Mouse (Mus musculus): ENCODE results near the gene Troap. TPM values are rescaled to one million over a fixed set of nuclear protein-coding genes. Genes with fewer than 3 reads are reported as not detected.

Gene Troap
- polyA plus RNA-seq, 1 experiment from 2014 or later, result 27.2 TPM

DNA sequence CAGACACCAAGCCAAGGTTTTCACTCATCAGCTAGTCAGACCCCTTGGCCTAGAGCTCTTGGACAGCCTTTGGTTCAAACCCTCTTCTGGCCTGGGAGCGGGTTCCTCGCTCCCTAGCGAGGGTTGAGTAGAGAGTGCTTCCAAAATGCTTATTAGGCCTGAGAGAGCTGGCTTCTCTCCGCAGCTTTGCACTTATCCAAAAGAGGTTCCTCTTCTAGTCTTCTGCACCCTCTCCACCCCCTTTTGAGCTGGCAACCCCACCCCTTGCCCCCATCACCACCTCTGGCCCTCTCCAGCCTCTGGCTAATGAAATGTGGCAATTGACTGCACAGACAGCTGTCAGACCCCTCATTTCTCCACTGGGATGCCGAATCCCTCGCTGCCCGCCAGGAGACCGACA is 18.5 kb downstream of the Troap start, which contains the start of gene Dnajc22:
Gene Dnajc22 (plus strand): TSS at position 301 of the 400 bp plus-strand sequence.
- Histone ChIP-seq H3K27me3 (ENCODE audit: control insufficient read depth, insufficient read depth, low read length) (peaks cover 82% of the 10 kb centered on the region), H3K27ac (ENCODE audit: low read depth, low read length) (peak within 1 kb of the TSS; percentile 48), H3K4me2 (peak within 1 kb of the TSS; percentile 91), H3K4me3 (ENCODE audit: low read depth, low read length) (peak within 1 kb of the TSS; percentile 39), H3K9me3 (ENCODE audit: control insufficient read depth, low read length) (no peaks in the 10 kb centered on the region), H3K4me1 (ENCODE audit: control insufficient read depth, insufficient read depth, low read length) (peaks cover 45% of the 10 kb centered on the region), H3K36me3 (ENCODE audit: control insufficient read depth, insufficient read depth, low read length) (no peaks in the 10 kb centered on the region), H3K9ac (ENCODE audit: low read length) (peak within 1 kb of the TSS; percentile 57)
- 13% methylated on average over 8 of the region's 8 CpGs for WGBS
- DNase-seq (ENCODE audit: low spot score, missing footprints) (no peak), ATAC-seq (ENCODE audit: low FRiP score) (no peak)

- WGBS, result under 1% methylated on average over 56 of the region's 56 CpGs
- Histone ChIP-seq H3K36me3 (ENCODE audit: control insufficient read depth, insufficient read depth, low read length) (no peaks in the 10 kb centered on the region), H3K9ac (ENCODE audit: low read length) (peak overlapping the region; percentile 57), H3K9me3 (ENCODE audit: control insufficient read depth, low read length) (no peaks in the 10 kb centered on the region), H3K27me3 (ENCODE audit: control insufficient read depth, insufficient read depth, low read length) (peaks cover 81% of the 10 kb centered on the region), H3K4me1 (ENCODE audit: control insufficient read depth, insufficient read depth, low read length) (peaks cover 44% of the 10 kb centered on the region), H3K4me2 (peak overlapping the region; percentile 91), H3K4me3 (ENCODE audit: low read depth, low read length) (peak overlapping the region; percentile 39), H3K27ac (ENCODE audit: low read depth, low read length) (peak overlapping the region; percentile 48)
- peak; percentile 57 for ATAC-seq (ENCODE audit: low FRiP score)
- DNase-seq (ENCODE audit: low spot score, missing footprints), result peak; percentile 97
These were observed 19.2 kb downstream of the Troap start for GRCm38 (mm10) chr15:99093291-99094258.

DNA sequence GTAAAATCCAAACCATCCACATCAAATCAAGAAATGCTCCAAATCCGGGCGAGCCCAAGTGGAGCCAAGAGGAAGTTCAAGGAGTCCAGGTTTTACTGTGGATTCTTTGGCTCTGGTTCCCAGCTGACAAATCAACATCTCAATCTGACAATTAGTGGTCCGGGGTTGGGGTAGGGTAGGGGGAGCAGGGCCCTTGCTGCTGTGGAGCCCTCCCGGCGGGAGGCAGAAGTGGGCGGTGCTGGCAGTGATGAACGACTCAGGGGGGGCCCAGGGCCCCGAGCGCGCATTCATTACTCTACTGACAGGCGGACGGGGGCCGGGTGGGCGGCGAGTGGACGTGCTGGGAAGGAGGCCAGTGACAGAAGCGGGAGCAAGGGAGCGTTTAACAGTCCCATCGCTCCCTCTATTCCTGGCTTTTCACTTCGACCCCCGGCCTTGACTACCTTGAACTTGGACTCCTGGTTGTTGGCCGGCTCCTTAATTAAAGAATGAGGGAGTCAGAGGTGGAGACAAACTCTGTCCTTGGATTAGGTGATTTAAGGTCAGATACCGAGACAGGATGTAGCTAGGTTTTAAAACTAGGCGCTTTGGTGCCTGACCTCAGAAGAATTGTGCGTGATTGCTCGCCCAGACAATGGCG is 20.4 kb downstream of the Troap start:
- peaks cover 45% of the 10 kb centered on the region for H3K4me1 ChIP-seq (ENCODE audit: control insufficient read depth, insufficient read depth, low read length)
- ATAC-seq (ENCODE audit: low FRiP score) (0 out of 2 replicates have a peak, but pooled peaks have one; percentile 4), DNase-seq (ENCODE audit: low spot score, missing footprints) (peak; percentile 91)
- 2% methylated on average over 26 of the region's 27 CpGs for whole genome bisulfite sequencing
- no peak overlapping the region; the same call in 1 of the 2 replicates for H3K27ac ChIP-seq (ENCODE audit: low read depth, low read length)
- no peak overlapping the region for H3K9ac ChIP-seq (ENCODE audit: low read length)
- H3K9me3 ChIP-seq (ENCODE audit: control insufficient read depth, low read length), result no peaks in the 10 kb centered on the region
- peak overlapping the region; percentile 7 for H3K4me2 ChIP-seq
- no peaks in the 10 kb centered on the region for H3K36me3 ChIP-seq (ENCODE audit: control insufficient read depth, insufficient read depth, low read length)
- no peak overlapping the region for H3K4me3 ChIP-seq (ENCODE audit: low read depth, low read length)
- peaks cover 77% of the 10 kb centered on the region for H3K27me3 ChIP-seq (ENCODE audit: control insufficient read depth, insufficient read depth, low read length)

DNA sequence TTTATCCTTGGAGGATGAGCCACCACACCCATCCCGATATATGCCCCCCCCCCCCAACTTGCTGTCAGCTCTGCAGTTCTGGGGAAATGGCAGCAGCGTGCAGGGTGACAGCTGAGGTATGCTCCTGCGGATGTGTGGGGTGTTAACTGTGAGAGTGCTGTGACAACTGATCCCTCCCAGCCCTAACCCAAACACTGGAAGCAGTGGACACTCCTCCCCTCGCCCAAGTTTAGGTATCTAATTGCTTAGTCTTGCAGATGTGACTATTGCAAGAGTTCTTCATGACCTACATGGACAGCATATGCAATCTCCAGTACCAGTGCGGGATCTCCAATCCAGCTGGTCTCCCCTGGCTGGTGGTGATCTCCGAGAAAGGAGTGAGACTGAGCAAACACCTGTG is 21.0 kb downstream of the Troap start:
- DNase-seq (ENCODE audit: low spot score, missing footprints) (peak; percentile 90), ATAC-seq (ENCODE audit: low FRiP score) (no peak)
- Histone ChIP-seq H3K4me1 (ENCODE audit: control insufficient read depth, insufficient read depth, low read length) (peaks cover 42% of the 10 kb centered on the region), H3K9ac (ENCODE audit: low read length) (no peak overlapping the region), H3K27ac (ENCODE audit: low read depth, low read length) (no peak overlapping the region; the same call in 1 of the 2 replicates), H3K27me3 (ENCODE audit: control insufficient read depth, insufficient read depth, low read length) (peaks cover 72% of the 10 kb centered on the region), H3K4me2 (peak overlapping the region; percentile 7; the same call in 1 of the 2 replicates), H3K4me3 (ENCODE audit: low read depth, low read length) (no peak overlapping the region), H3K36me3 (ENCODE audit: control insufficient read depth, insufficient read depth, low read length) (no peaks in the 10 kb centered on the region), H3K9me3 (ENCODE audit: control insufficient read depth, low read length) (no peaks in the 10 kb centered on the region)
- 3% methylated on average over 6 of the region's 6 CpGs for WGBS

DNA sequence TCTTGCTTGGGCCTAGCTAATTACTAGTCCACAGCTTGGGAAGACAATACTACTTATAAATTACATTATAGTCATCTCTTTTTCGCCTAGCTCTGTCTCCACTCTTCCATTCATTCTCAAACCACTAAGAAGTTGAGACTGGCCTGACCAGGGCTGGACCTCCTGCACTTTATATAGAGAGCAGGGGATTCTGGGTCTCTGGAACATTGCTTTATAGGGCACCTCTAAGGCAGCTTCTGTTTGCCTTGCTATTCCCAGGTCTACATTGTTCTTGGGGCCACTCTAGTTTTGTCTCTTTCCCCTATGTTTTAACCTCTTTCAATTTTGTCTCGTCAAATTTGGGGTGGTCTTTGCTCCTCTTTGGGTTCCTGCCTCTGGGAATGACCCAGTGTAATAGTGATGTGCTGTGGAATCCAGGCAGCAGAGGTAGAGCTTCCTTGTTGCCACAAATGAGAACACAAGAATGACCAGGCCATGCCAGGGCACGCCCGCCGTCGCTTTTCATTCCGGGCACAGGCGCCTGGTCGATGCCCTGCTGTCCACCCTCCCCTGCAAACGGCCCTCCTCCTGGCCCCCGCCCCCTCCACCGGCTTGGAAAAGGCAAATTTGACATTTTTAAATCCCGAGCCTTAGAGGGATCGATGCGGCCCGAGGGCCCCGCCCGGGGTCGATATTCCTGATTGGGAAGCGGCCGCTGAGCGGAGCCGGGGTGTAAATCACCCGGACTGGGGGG is 21.9 kb downstream of the Troap start:
- H3K9me3 ChIP-seq (ENCODE audit: control insufficient read depth, low read length), result no peaks in the 10 kb centered on the region
- ATAC-seq (ENCODE audit: low FRiP score), result no peak
- H3K4me3 ChIP-seq (ENCODE audit: low read depth, low read length), result peak overlapping the region; percentile 38
- H3K4me1 ChIP-seq (ENCODE audit: control insufficient read depth, insufficient read depth, low read length), result peaks cover 42% of the 10 kb centered on the region
- H3K36me3 ChIP-seq (ENCODE audit: control insufficient read depth, insufficient read depth, low read length), result no peaks in the 10 kb centered on the region
- peak; percentile 92 for DNase-seq (ENCODE audit: low spot score, missing footprints)
- H3K27ac ChIP-seq (ENCODE audit: low read depth, low read length), result 0 out of 2 replicates have a peak overlapping the region, but pooled peaks have one; percentile 8
- peaks cover 66% of the 10 kb centered on the region for H3K27me3 ChIP-seq (ENCODE audit: control insufficient read depth, insufficient read depth, low read length)
- H3K4me2 ChIP-seq, result peak overlapping the region; percentile 59
- WGBS, result 2% methylated on average over 24 of the region's 24 CpGs
- peak overlapping the region; percentile 52 for H3K9ac ChIP-seq (ENCODE audit: low read length)

GRCm38 (mm10) chr15:99096831-99097500 is 22.6 kb downstream of the Troap start:
- no peaks in the 10 kb centered on the region for H3K9me3 ChIP-seq (ENCODE audit: control insufficient read depth, low read length)
- H3K4me2 ChIP-seq, result peak overlapping the region; percentile 59
- H3K27me3 ChIP-seq (ENCODE audit: control insufficient read depth, insufficient read depth, low read length), result peaks cover 61% of the 10 kb centered on the region
- H3K27ac ChIP-seq (ENCODE audit: low read depth, low read length), result 0 out of 2 replicates have a peak overlapping the region, but pooled peaks have one; percentile 8
- H3K36me3 ChIP-seq (ENCODE audit: control insufficient read depth, insufficient read depth, low read length), result no peaks in the 10 kb centered on the region
- DNase-seq (ENCODE audit: low spot score, missing footprints) (peak; percentile 96), ATAC-seq (ENCODE audit: low FRiP score) (peak; percentile 30)
- H3K4me3 ChIP-seq (ENCODE audit: low read depth, low read length), result peak overlapping the region; percentile 38
- H3K9ac ChIP-seq (ENCODE audit: low read length), result peak overlapping the region; percentile 52
- H3K4me1 ChIP-seq (ENCODE audit: control insufficient read depth, insufficient read depth, low read length), result peaks cover 42% of the 10 kb centered on the region
- under 1% methylated on average over 51 of the region's 58 CpGs for WGBS

GRCm38 (mm10) chr15:99097840-99098492 is 23.6 kb downstream of the Troap start:
- peak overlapping the region; percentile 59 for H3K4me2 ChIP-seq
- no peaks in the 10 kb centered on the region for H3K36me3 ChIP-seq (ENCODE audit: control insufficient read depth, insufficient read depth, low read length)
- H3K27ac ChIP-seq (ENCODE audit: low read depth, low read length), result no peak overlapping the region
- H3K9me3 ChIP-seq (ENCODE audit: control insufficient read depth, low read length), result no peaks in the 10 kb centered on the region
- ATAC-seq (ENCODE audit: low FRiP score) (peak; percentile 10; the same call in 1 of the 2 replicates), DNase-seq (ENCODE audit: low spot score, missing footprints) (peak; percentile 95)
- H3K27me3 ChIP-seq (ENCODE audit: control insufficient read depth, insufficient read depth, low read length), result peaks cover 51% of the 10 kb centered on the region
- WGBS, result under 1% methylated on average over 39 of the region's 39 CpGs
- H3K4me3 ChIP-seq (ENCODE audit: low read depth, low read length), result peak overlapping the region; percentile 21
- H3K4me1 ChIP-seq (ENCODE audit: control insufficient read depth, insufficient read depth, low read length), result peaks cover 39% of the 10 kb centered on the region
- 0 out of 2 replicates have a peak overlapping the region, but pooled peaks have one; percentile 6 for H3K9ac ChIP-seq (ENCODE audit: low read length)

DNA sequence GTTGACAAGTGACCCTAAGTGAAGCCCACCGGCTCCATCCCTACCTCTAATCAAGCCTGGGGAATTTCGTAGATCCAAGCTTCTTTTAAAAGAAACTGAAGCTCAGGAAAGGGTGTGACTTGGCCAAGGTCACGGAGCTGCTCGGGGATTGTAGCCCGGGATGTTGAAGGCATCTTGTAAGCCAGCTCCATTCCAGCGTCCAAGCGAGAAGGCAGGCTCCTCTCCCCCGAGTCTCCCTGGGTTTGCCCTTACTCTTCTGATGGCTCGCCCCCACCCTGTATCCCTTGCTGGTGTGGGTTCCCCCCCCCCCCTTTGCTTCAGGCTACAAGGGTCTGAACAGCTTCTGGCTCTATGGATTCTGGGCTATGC is 24.1 kb downstream of the Troap start:
- peak; percentile 6; the same call in 1 of the 2 replicates for ATAC-seq (ENCODE audit: low FRiP score)
- Histone ChIP-seq H3K36me3 (ENCODE audit: control insufficient read depth, insufficient read depth, low read length) (no peaks in the 10 kb centered on the region), H3K4me1 (ENCODE audit: control insufficient read depth, insufficient read depth, low read length) (peaks cover 34% of the 10 kb centered on the region), H3K27ac (ENCODE audit: low read depth, low read length) (no peak overlapping the region), H3K4me2 (peak overlapping the region; percentile 59), H3K9me3 (ENCODE audit: control insufficient read depth, low read length) (no peaks in the 10 kb centered on the region), H3K27me3 (ENCODE audit: control insufficient read depth, insufficient read depth, low read length) (peaks cover 49% of the 10 kb centered on the region), H3K9ac (ENCODE audit: low read length) (no peak overlapping the region), H3K4me3 (ENCODE audit: low read depth, low read length) (peak overlapping the region; percentile 21)
- no peak for DNase-seq (ENCODE audit: low spot score, missing footprints)
- 0% methylated on average over 9 of the region's 9 CpGs for WGBS
